In genomic region chr11:98909654-98910053, GRCm38 (mm10) we compare ENCODE assay signal across 8 mouse cellular contexts. TPM values are rescaled to one million over a fixed set of nuclear protein-coding genes. Genes with fewer than 3 reads are reported as not detected.
A peak's percentile ranks its signal among the peaks of the same experiment; 100 is the strongest.
DNase-seq lines count a peak whose midpoint lies in the region; ATAC-seq and TF ChIP-seq lines count a peak whose summit lies in the region.

No protein-coding gene starts in this region.

- H3K9ac ChIP-seq in embryonic facial prominence, embryonic 13.5 days, result peak overlapping the region; percentile 44; the same call in 1 of the 2 replicates

- H3K27ac ChIP-seq in embryonic facial prominence, embryonic 13.5 days, result no peak overlapping the region
- no peak overlapping the region for H3K27ac ChIP-seq in spleen, adult 2 months (ENCODE audit: insufficient read depth, low read length)

- H3K9me3 ChIP-seq in embryonic facial prominence, embryonic 13.5 days, result no peaks in the 10 kb centered on the region

- ATAC-seq in embryonic facial prominence, embryonic 13.5 days (ENCODE audit: insufficient number of reproducible peaks, insufficient read depth, low FRiP score, low TSS enrichment, low read depth), result no peak

- peak; percentile 37 to 81 for DNase-seq in adrenal gland, adult (ENCODE audit: inconsistent age in 2 of 2, low spot score in 1 of 2)
- DNase-seq in adrenal gland, postnatal 4 days (ENCODE audit: low spot score in 2 of 2), result no peak
- peak; percentile 83 for DNase-seq in T-cell, adult 2 months (ENCODE audit: low spot score)
- DNase-seq in heart, postnatal 4 days, result peak; percentile 77
- peak; percentile 71 to 74 for DNase-seq in left cerebral cortex, adult 18-20 months (ENCODE audit: low spot score in 2 of 2)
- peak; percentile 79 for DNase-seq in lung, postnatal 25 days (ENCODE audit: low spot score)
- peak; percentile 42 to 73 for DNase-seq in spleen, adult 2 months (ENCODE audit: low read depth in 1 of 2, low spot score in 2 of 2)

- peak overlapping the region; percentile 62 for H3K4me3 ChIP-seq in embryonic facial prominence, embryonic 13.5 days
- no peak overlapping the region for H3K4me3 ChIP-seq in spleen, adult 2 months (ENCODE audit: extremely low read depth, insufficient read depth, insufficient read length)

- H3K27me3 ChIP-seq in embryonic facial prominence, embryonic 13.5 days, result no peaks in the 10 kb centered on the region
- no peaks in the 10 kb centered on the region for H3K27me3 ChIP-seq in spleen, adult 2 months (ENCODE audit: control insufficient read depth, insufficient read depth, low read length)

- peak overlapping the region; percentile 96 for H3K4me2 ChIP-seq in embryonic facial prominence, embryonic 13.5 days

- peak; percentile 40; the same call in 1 of the 2 replicates for TF ChIP-seq CTCF in spleen, adult 2 months (IDR thresholded peaks at IDR 0.05; ENCODE audit: extremely low read depth, insufficient read depth, insufficient read length, insufficient replicate concordance)

- peaks cover 48% of the 10 kb centered on the region for H3K36me3 ChIP-seq in embryonic facial prominence, embryonic 13.5 days
- no peaks in the 10 kb centered on the region for H3K36me3 ChIP-seq in spleen, adult 2 months (ENCODE audit: control insufficient read depth, insufficient read depth, low read length)

- peaks cover 22% of the 10 kb centered on the region for H3K4me1 ChIP-seq in embryonic facial prominence, embryonic 13.5 days
- H3K4me1 ChIP-seq in spleen, adult 2 months (ENCODE audit: control insufficient read depth, insufficient read depth, insufficient read length), result peaks cover 3% of the 10 kb centered on the region

- WGBS in embryonic facial prominence, embryonic 13.5 days, result 39% methylated on average over 6 of the region's 6 CpGs
- WGBS in spleen, adult 2 months, result 22% methylated on average over 6 of the region's 6 CpGs

- TF ChIP-seq POLR2A in spleen, adult 2 months (IDR thresholded peaks at IDR 0.05; ENCODE audit: low read depth, low read length), result no peak

RNA-seq across cellular contexts. Expression of gene Cdc6, which starts 2.1 kb away (rescaled TPM):
- total RNA-seq in adrenal gland, postnatal 4 days (2021), result 1 to 10 TPM; 7.5 to 9.1 TPM
- polyA plus RNA-seq in embryonic facial prominence, embryonic 13.5 days (2015; fragmentation: Nextera tagmentation; extraction: Ambion mirVana), result 26.9 and 31.5 TPM in 2 replicates
- total RNA-seq in heart, postnatal 4 days (2021), result 10 to 100 TPM in 1 of 2 experiments, 1 to 10 TPM in 1; 9.8 to 10.2 TPM
- under 1 TPM; 0.33 to 0.45 TPM for total RNA-seq in left cerebral cortex, adult 18-20 months (2021)
- 1.6 and 2.0 TPM in 2 replicates for polyA plus RNA-seq in spleen, adult 2 months (2012; rRNA removed)

RNA-seq across cellular contexts. Expression of gene Rara, which starts 18.0 kb away (rescaled TPM):
- 10 to 100 TPM; 46.4 to 50.6 TPM for total RNA-seq in adrenal gland, postnatal 4 days (2021)
- polyA plus RNA-seq in embryonic facial prominence, embryonic 13.5 days (2015; fragmentation: Nextera tagmentation; extraction: Ambion mirVana), result 39.4 and 44.7 TPM in 2 replicates
- total RNA-seq in heart, postnatal 4 days (2021), result 10 to 100 TPM; 34.6 to 38.1 TPM
- total RNA-seq in left cerebral cortex, adult 18-20 months (2021), result 10 to 100 TPM; 14.4 to 14.9 TPM
- polyA plus RNA-seq in spleen, adult 2 months (2012; rRNA removed), result 37.0 and 48.8 TPM in 2 replicates

RNA-seq across cellular contexts. Expression of gene Wipf2, which starts 46.2 kb away (rescaled TPM):
- 10 to 100 TPM; 18.4 to 19.7 TPM for total RNA-seq in adrenal gland, postnatal 4 days (2021)
- polyA plus RNA-seq in embryonic facial prominence, embryonic 13.5 days (2015; fragmentation: Nextera tagmentation; extraction: Ambion mirVana), result 6.3 and 6.8 TPM in 2 replicates
- total RNA-seq in heart, postnatal 4 days (2021), result 10 to 100 TPM; 12.6 to 14.1 TPM
- total RNA-seq in left cerebral cortex, adult 18-20 months (2021), result 10 to 100 TPM; 73.3 to 75.5 TPM
- 8.0 and 10.1 TPM in 2 replicates for polyA plus RNA-seq in spleen, adult 2 months (2012; rRNA removed)

Comparison
In these comparisons a context has a peak if more than half of its experiments do, and no peak if none do; other contexts are left out.
1. DNase-seq: peak in adrenal gland, adult (2 of 2), T-cell, adult 2 months (single experiment), heart, postnatal 4 days (single experiment), left cerebral cortex, adult 18-20 months (2 of 2), lung, postnatal 25 days (single experiment) and spleen, adult 2 months (2 of 2); none in adrenal gland, postnatal 4 days (0 of 2).
2. RNA of gene Cdc6, which starts 2.1 kb away (total RNA-seq): 9.8 to 10.2 TPM in heart, postnatal 4 days and 7.5 to 9.1 TPM in adrenal gland, postnatal 4 days; 0.33 to 0.45 TPM in left cerebral cortex, adult 18-20 months; every median in the first group is over 4 times any median in the second.